Mouse (Mus musculus) liver, embryonic 11.5 days (tissue): ENCODE data around the gene Dok4. TPM values are rescaled to one million over a fixed set of nuclear protein-coding genes. Genes with fewer than 3 reads are reported as not detected.
"Not testable (repeated sequence)": the region's sequence is repeated elsewhere in the genome, so short reads cannot be mapped to it uniquely, and the experiment has no call there.

Experiments
- ATAC-seq: fragments of 200-750 bp; cut with Nextera tagmentation; replicated peaks from 2 replicates; pipeline ENCODE4 v1.8.0; 2017; ENCODE audit warnings: moderate number of reproducible peaks, mild to moderate bottlenecking, moderate TSS enrichment, moderate library complexity; ENCODE audit not compliant: low FRiP score
- DNase-seq: peaks from one replicate; pipeline ENCODE4 v3.0.0-alpha.2; 2017; ENCODE audit warnings: low spot score
- H3K27ac ChIP-seq: fragments of 300-500 bp; sonication (generic); 2 replicates; pipeline ENCODE4 v1.5.1; 2014; ENCODE audit warnings: mild to moderate bottlenecking, low read depth, low read length, control low read depth
- H3K27me3 ChIP-seq: fragments of 300-500 bp; sonication (generic); replicated peaks from 2 replicates; pipeline ENCODE4 v1.6.1; 2014; ENCODE audit warnings: low read length, mixed read lengths; ENCODE audit not compliant: control insufficient read depth, insufficient read depth
- H3K36me3 ChIP-seq: fragments of 300-500 bp; sonication (generic); 2 replicates; pipeline ENCODE4 v1.6.1; 2014; ENCODE audit warnings: mild to moderate bottlenecking, low read length, moderate library complexity, mixed read lengths; ENCODE audit not compliant: control insufficient read depth, insufficient read depth
- H3K4me1 ChIP-seq: fragments of 300-500 bp; sonication (generic); replicated peaks from 2 replicates; pipeline ENCODE4 v1.6.1; 2014; ENCODE audit warnings: low read length, mixed read lengths; ENCODE audit not compliant: control insufficient read depth, insufficient read depth
- H3K4me2 ChIP-seq: fragments of 300-500 bp; sonication (generic); 2 replicates; pipeline ENCODE4 v1.6.1; 2014; ENCODE audit warnings: mild to moderate bottlenecking, control low read depth, moderate library complexity
- H3K4me3 ChIP-seq: fragments of 300-500 bp; sonication (generic); 2 replicates; pipeline ENCODE4 v1.5.1; 2014; ENCODE audit warnings: low read depth, low read length, control low read depth
- H3K9ac ChIP-seq: fragments of 300-500 bp; sonication (generic); 2 replicates; pipeline ENCODE4 v1.6.1; 2014; ENCODE audit warnings: low read depth, low read length, control low read depth
- H3K9me3 ChIP-seq: fragments of 300-500 bp; sonication (generic); 2 replicates; pipeline ENCODE4 v1.6.1; 2016; ENCODE audit warnings: low read length, inconsistent platforms, mixed read lengths; ENCODE audit not compliant: control insufficient read depth
- WGBS: fragments of 180-500 bp; shearing (Covaris S2); extraction: QIAGEN DNeasy Blood & Tissue Kit; methylation state at CpG from one replicate; pipeline ENCODE4 v1.1.7; 2014; 5-methylcytosine and 5-hydroxymethylcytosine counted together
- polyA plus RNA-seq: library from polyadenylated mRNA; unstranded; fragments of >200 nt; fragmentation: Nextera tagmentation; extraction: Ambion mirVana; gene quantifications from 2 replicates; pipeline ENCODE4 v1.2.1, GENCODE M21; 2014

The Dok4 gene
- polyA plus RNA-seq, 1 experiment from 2014 or later, result 13.9 TPM

DNA sequence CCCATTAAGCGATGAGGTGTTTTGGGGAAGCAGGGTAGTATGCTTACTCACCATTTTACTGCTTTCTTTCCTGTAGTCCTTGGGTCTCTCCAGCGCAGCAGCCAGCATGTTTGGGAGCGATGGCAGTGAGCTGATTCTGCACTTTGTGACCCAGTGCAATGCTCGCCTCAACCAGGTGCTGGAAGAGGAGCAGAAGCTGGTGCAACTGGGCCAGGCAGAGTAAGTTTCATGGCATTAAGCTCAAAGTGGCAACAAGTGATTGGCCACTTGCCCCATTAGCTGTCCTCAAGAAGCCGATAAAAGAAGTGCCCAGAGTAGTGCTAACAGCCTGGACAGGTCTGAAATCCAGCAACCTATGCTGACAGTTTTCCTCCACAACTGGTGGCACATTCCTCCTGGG is 26.1 kb downstream of the Dok4 start:
- Histone ChIP-seq H3K4me2 (no peak overlapping the region), H3K27ac (no peak overlapping the region), H3K4me1 (no peaks in the 10 kb centered on the region), H3K9me3 (no peaks in the 10 kb centered on the region), H3K27me3 (no peaks in the 10 kb centered on the region), H3K36me3 (peaks cover 40% of the 10 kb centered on the region), H3K9ac (no peak overlapping the region), H3K4me3 (no peak overlapping the region)
- no peak for DNase-seq
- no peak for ATAC-seq
- 94% methylated on average over 5 of the region's 5 CpGs for WGBS

DNA sequence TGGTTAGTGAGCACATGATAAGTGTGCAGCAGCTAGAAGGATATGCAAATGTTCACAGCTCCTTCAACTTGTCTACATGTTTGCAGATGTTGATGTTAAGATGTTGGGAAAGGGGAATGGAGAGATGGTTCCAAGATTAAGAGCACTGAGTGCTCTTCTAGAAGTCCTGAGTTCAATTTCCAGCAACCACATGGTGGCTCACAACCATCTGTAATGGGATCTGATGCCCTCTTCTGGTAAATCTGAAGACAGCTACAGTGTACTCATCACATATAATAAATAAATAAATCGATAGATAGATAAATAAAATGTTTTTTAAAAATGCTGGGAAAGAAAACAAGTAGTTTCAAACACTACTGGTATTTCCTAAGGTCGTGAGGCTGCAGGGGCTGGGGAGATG is 34.9 kb downstream of the Dok4 start:
- Histone ChIP-seq H3K27ac (no peak overlapping the region), H3K36me3 (peaks cover 18% of the 10 kb centered on the region), H3K27me3 (no peaks in the 10 kb centered on the region), H3K9ac (no peak overlapping the region), H3K9me3 (no peaks in the 10 kb centered on the region), H3K4me3 (no peak overlapping the region), H3K4me1 (peaks cover 14% of the 10 kb centered on the region), H3K4me2 (no peak overlapping the region)
- DNase-seq (no peak), ATAC-seq (no peak)
- 38% methylated on average over 2 of the region's 2 CpGs for WGBS

- Histone ChIP-seq H3K4me2 (peak overlapping the region; percentile 79), H3K27me3 (no peaks in the 10 kb centered on the region), H3K27ac (peak overlapping the region; percentile 93), H3K36me3 (peaks cover 4% of the 10 kb centered on the region; the same call in 1 of the 2 replicates), H3K4me3 (peak overlapping the region; percentile 98), H3K9ac (peak overlapping the region; percentile 98), H3K9me3 (no peaks in the 10 kb centered on the region), H3K4me1 (peaks cover 14% of the 10 kb centered on the region)
- no peak for DNase-seq
- ATAC-seq, result peak; percentile 62
- WGBS, result under 1% methylated on average over 24 of the region's 24 CpGs
These were observed 37.5 kb downstream of the Dok4 start for GRCm38 (mm10) chr8:94838600-94838999.

DNA sequence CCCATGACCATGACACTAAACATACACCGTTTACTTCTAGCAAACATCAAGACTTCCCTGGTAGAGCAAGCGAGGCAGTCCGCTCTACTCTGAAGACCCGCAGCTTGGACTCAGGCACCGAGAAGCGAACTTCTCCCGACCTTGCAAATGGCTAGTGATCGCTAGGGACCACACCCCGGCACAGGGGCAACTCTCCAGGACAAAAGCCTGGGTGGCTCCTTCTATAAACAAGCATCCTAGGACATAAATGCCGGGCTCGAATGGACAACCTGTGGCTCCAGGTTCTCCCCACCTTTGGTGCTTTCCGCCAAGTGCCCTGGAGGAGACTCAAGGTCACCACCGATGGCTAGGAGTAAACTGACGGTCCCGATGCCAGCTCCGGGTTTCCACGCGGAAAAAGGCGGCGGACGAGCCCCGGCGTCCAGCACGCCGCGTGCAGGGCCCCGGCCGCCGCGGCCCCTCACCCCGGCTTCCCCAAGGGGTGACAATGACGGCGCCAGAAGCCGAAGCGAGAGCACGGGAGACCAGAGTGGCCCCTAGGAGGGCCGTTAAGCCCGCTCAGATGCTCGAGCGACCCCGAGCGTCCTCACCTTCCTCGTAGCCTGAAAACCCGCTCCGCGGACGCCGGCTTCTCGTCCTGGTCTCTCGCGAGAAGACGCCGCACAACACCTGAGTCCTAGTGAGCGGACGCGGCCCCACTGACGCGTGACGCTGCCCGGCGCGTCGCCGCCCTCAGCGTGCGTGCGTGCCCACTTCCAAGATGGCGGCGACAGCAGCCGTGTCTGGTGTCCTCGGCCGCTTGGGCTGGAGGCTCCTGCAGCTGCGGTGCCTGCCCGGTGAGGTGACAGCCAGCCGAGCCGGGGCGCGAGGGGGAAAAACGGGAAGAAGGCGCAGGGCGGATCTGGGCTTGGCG is 38.2 kb downstream of the Dok4 start, which contains the start of the genes Coq9 and Ciapin1:
Coq9 (plus strand) TSS at position 660 of the 913 bp plus-strand sequence.
Ciapin1 (minus strand) TSS at position 697 of the 913 bp plus-strand sequence.
- ATAC-seq (peak; percentile 93), DNase-seq (peak; percentile 93)
- Histone ChIP-seq H3K4me2 (peak within 1 kb of the TSS; percentile 91), H3K9ac (peak within 1 kb of the TSS; percentile 98), H3K4me1 (peaks cover 14% of the 10 kb centered on the region), H3K27me3 (no peaks in the 10 kb centered on the region), H3K36me3 (peaks cover 4% of the 10 kb centered on the region; the same call in 1 of the 2 replicates), H3K27ac (peak within 1 kb of the TSS; percentile 93), H3K9me3 (no peaks in the 10 kb centered on the region), H3K4me3 (peak within 1 kb of the TSS; percentile 98)
- WGBS, result under 1% methylated on average over 82 of the region's 82 CpGs

DNA sequence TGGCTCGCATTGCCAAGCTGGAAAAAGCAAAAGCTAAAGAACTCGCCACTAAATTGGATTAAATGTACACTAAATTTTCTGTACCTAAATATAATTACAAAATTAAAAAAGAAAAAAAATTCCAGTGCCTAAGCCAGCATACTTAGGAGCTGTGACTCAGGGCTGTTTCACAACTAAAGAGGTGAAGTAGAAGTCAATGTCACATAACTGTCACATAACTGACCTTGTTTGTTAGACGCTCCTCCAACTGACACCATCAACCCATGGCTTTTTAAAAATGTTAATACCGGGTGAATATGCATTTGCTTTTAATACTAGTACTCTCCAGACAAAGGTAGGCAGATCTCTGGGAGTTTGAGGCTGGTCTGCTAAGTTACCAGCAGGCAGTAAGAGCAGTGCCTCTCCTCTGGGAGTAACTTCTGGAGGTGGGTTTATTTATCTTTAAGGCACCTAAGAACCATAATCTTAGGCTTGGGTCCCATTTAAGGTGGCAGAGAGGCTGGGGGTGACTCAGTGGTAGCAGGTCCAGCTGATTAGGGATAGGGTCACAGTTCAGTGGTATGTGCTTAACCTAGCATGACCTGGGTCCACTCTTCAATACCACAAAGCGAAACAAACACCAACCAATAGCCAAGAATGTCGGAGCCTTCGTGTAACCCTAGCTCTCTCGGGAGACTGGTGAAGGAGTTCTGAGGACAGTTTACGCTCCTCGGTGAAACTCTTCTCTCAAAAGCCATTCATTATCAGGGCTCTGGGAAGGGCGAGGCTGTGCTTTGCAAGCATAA is 39.5 kb downstream of the Dok4 start:
- Histone ChIP-seq H3K36me3 (peaks cover 4% of the 10 kb centered on the region), H3K4me1 (peaks cover 14% of the 10 kb centered on the region), H3K9ac (peak overlapping the region; percentile 98), H3K27ac (peak overlapping the region; percentile 93), H3K4me2 (peak overlapping the region; percentile 91), H3K9me3 (no peaks in the 10 kb centered on the region), H3K27me3 (no peaks in the 10 kb centered on the region), H3K4me3 (peak overlapping the region; percentile 98)
- DNase-seq (no peak), ATAC-seq (no peak)
- WGBS, result 60% methylated on average over 11 of the region's 11 CpGs

DNA sequence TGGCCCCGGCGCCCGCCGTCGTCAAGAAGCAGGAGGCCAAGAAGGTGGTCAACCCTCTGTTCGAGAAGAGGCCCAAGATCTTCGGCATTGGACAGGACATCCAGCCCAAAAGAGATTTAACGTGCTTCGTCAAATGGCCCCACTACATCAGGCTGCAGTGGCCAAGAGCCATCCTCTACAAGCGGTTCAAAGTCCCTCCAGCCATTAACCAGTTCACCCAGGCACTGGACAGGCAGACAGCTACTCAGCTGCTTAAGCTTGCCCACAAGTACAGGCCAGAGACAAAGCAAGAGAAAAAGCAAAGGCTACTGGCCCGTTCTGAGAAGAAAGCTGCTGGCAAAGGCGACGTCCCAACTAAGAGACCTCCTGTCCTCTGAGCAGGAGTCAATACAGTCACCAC is 40.4 kb downstream of the Dok4 start:
- not testable (repeated sequence) for H3K4me2 ChIP-seq, H3K9ac ChIP-seq, H3K9me3 ChIP-seq, H3K4me3 ChIP-seq, H3K36me3 ChIP-seq, H3K27me3 ChIP-seq, DNase-seq, ATAC-seq, H3K27ac ChIP-seq
- peaks cover 14% of the 10 kb centered on the region for H3K4me1 ChIP-seq
- 93% methylated on average over 13 of the region's 13 CpGs for WGBS

- not testable (repeated sequence) for H3K4me3 ChIP-seq, DNase-seq, ATAC-seq, H3K27me3 ChIP-seq, H3K9me3 ChIP-seq, H3K9ac ChIP-seq, H3K4me2 ChIP-seq, H3K27ac ChIP-seq
- Histone ChIP-seq H3K36me3 (peaks cover 20% of the 10 kb centered on the region), H3K4me1 (peaks cover 11% of the 10 kb centered on the region)
- 72% methylated on average over 7 of the region's 7 CpGs for WGBS
These were observed 42.2 kb downstream of the Dok4 start for GRCm38 (mm10) chr8:94833901-94834405.

DNA sequence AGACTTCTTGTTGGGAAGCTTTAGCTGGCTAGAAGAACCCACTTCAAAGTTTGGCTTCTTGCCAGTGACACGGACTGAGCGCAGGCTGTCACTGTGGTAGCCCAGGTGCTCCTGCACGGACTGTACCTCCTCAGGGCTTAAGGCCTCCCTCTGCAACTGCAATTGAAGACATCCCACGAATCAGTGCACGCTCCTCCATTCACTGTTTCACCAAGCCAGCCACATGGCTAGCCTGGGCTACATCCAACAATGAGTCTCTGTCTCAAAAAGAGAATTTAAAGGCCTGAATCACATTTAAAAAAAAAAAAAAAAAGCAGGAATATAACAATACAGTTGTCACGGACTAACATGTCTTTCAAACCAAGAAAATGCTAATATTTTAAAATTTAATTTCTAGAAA is 47.8 kb downstream of the Dok4 start:
- ATAC-seq, result no peak
- WGBS, result 89% methylated on average over 6 of the region's 6 CpGs
- H3K27ac ChIP-seq, result no peak overlapping the region

More for the DNA sequence above, 47.8 kb downstream of the Dok4 start:
- Histone ChIP-seq H3K4me1 (no peaks in the 10 kb centered on the region), H3K36me3 (peaks cover 52% of the 10 kb centered on the region), H3K9ac (no peak overlapping the region), H3K9me3 (no peaks in the 10 kb centered on the region), H3K27me3 (no peaks in the 10 kb centered on the region), H3K4me2 (no peak overlapping the region), H3K4me3 (no peak overlapping the region)
- DNase-seq, result no peak
